Comparison of ENCODE assay signal across 8 mouse cellular contexts in genomic region chr11:105125735-105126519, GRCm38 (mm10). TPM values are rescaled to one million over a fixed set of nuclear protein-coding genes. Genes with fewer than 3 reads are reported as not detected.
A peak's percentile ranks its signal among the peaks of the same experiment; 100 is the strongest.
DNase-seq lines count a peak whose midpoint lies in the region; ATAC-seq and TF ChIP-seq lines count a peak whose summit lies in the region.

TSS of gene Mettl2 (plus strand) at chr11:105126425.

- peak; percentile 97 for ATAC-seq in frontal cortex, adult (ENCODE audit: low TSS enrichment)
- peak; percentile 91 for ATAC-seq in lung, postnatal 0 days

- peak; percentile 89 for DNase-seq in MN1 (ENCODE audit: low spot score)
- DNase-seq in cerebellum, adult 9-10 months: peak; percentile 78
- DNase-seq in hindbrain, embryonic 10.5 days (ENCODE audit: low spot score): peak; percentile 91
- DNase-seq in layer of hippocampus, adult 9-11 months: peak; percentile 85
- peak; percentile 95 for DNase-seq in lung, postnatal 0 days (ENCODE audit: low spot score)
- peak; percentile 69 for DNase-seq in ovary, postnatal 14 days (ENCODE audit: low spot score)
- peak; percentile 85 for DNase-seq in thymus, postnatal 14 days

- no peaks in the 10 kb centered on the region for H3K27me3 ChIP-seq in hindbrain, embryonic 10.5 days (ENCODE audit: insufficient read depth, poor library complexity, severe bottlenecking)
- no peaks in the 10 kb centered on the region for H3K27me3 ChIP-seq in lung, postnatal 0 days (replicated peaks; ENCODE audit: insufficient read depth, low read length)

- peaks cover 13% of the 10 kb centered on the region for H3K4me1 ChIP-seq in hindbrain, embryonic 10.5 days (replicated peaks)
- peaks cover 11% of the 10 kb centered on the region; the same call in 1 of the 2 replicates for H3K4me1 ChIP-seq in lung, postnatal 0 days (ENCODE audit: insufficient read depth, low read depth, low read length)

- H3K36me3 ChIP-seq in hindbrain, embryonic 10.5 days: peaks cover 23% of the 10 kb centered on the region
- H3K36me3 ChIP-seq in lung, postnatal 0 days (ENCODE audit: insufficient read depth, low read length): 0 out of 2 replicates have a peak, but pooled peaks cover 3% of the 10 kb centered on the region

- TF ChIP-seq EP300 in lung, postnatal 0 days (IDR thresholded peaks at IDR 0.05): peak; percentile 18; the same call in 1 of the 2 replicates

- H3K9ac ChIP-seq in lung, postnatal 0 days (replicated peaks; ENCODE audit: low read depth): peak within 1 kb of the TSS; percentile 58

- H3K9me3 ChIP-seq in hindbrain, embryonic 10.5 days: no peaks in the 10 kb centered on the region
- H3K9me3 ChIP-seq in lung, postnatal 0 days (ENCODE audit: low read length): no peaks in the 10 kb centered on the region

- H3K4me2 ChIP-seq in lung, postnatal 0 days (replicated peaks; ENCODE audit: low read depth, low read length): peak within 1 kb of the TSS; percentile 93

- peak within 1 kb of the TSS; percentile 82 for H3K27ac ChIP-seq in hindbrain, embryonic 10.5 days
- H3K27ac ChIP-seq in lung, postnatal 0 days (ENCODE audit: low read length): no peak within 1 kb of the TSS

- WGBS in hindbrain, embryonic 10.5 days: 3% methylated on average over 38 of the region's 38 CpGs
- 2% methylated on average over 29 of the region's 38 CpGs for WGBS in lung, postnatal 0 days

- peak; percentile 79 for TF ChIP-seq CTCF in lung, postnatal 0 days (IDR thresholded peaks at IDR 0.05)

- peak within 1 kb of the TSS; percentile 82 for H3K4me3 ChIP-seq in hindbrain, embryonic 10.5 days
- H3K4me3 ChIP-seq in lung, postnatal 0 days (ENCODE audit: low read depth, low read length): peak within 1 kb of the TSS; percentile 70

RNA-seq across cellular contexts. Expression of gene Mettl2, which starts in this region (rescaled TPM):
- 43.2 and 50.5 TPM in 2 replicates for polyA plus RNA-seq in hindbrain, embryonic 10.5 days (2016; fragmentation: Nextera tagmentation; extraction: Ambion mirVana)
- polyA plus RNA-seq in lung, postnatal 0 days (2015; fragmentation: Nextera tagmentation; extraction: Ambion mirVana): 14.9 and 16.2 TPM in 2 replicates
